Mouse (Mus musculus): ENCODE measurements around the gene Dgkb.

- TF ChIP-seq CTCF (IDR thresholded peaks at IDR 0.05; ENCODE audit: low read depth), result no peak
- TF ChIP-seq EP300 (IDR thresholded peaks at IDR 0.05; ENCODE audit: low read depth), result no peak
Observed at GRCm38 (mm10) chr12:38136379-38136778, 318.9 kb downstream of the Dgkb start.

Measured in liver, embryonic 14.5 days (tissue).